Mouse (Mus musculus) lung, postnatal 10 days (tissue): ENCODE measurements around the gene Cnst.
A peak's percentile ranks its signal among the peaks of the same experiment; 100 is the strongest.

Experiments
- DNase-seq: peaks from one replicate; pipeline ENCODE4 v3.0.0; 2021

Gene Cnst

GRCm38 (mm10) chr1:179598386-179598785 lies 52.2 kb downstream of the Cnst start:
- no peak for DNase-seq

GRCm38 (mm10) chr1:179604526-179604925 lies 58.4 kb downstream of the Cnst start:
- no peak for DNase-seq

GRCm38 (mm10) chr1:179606004-179606723 lies 60.0 kb downstream of the Cnst start:
- no peak for DNase-seq

- no peak for DNase-seq
These were observed 62.4 kb downstream of the Cnst start for GRCm38 (mm10) chr1:179608521-179608920.

GRCm38 (mm10) chr1:179609724-179610505 lies 63.7 kb downstream of the Cnst start:
- DNase-seq = no peak

GRCm38 (mm10) chr1:179611182-179611581 lies 65.0 kb downstream of the Cnst start:
- DNase-seq = no peak

- DNase-seq = no peak
These were observed 66.2 kb downstream of the Cnst start for GRCm38 (mm10) chr1:179612418-179612817.

GRCm38 (mm10) chr1:179612986-179613505 lies 66.9 kb downstream of the Cnst start:
- DNase-seq = no peak

- no peak for DNase-seq
These were observed 71.3 kb downstream of the Cnst start for GRCm38 (mm10) chr1:179617426-179617825.

- DNase-seq = no peak
These were observed 76.5 kb downstream of the Cnst start for GRCm38 (mm10) chr1:179622665-179623064.

- DNase-seq = peak; percentile 68
These were observed 77.5 kb downstream of the Cnst start for GRCm38 (mm10) chr1:179623657-179624056.

GRCm38 (mm10) chr1:179624354-179624753 lies 78.2 kb downstream of the Cnst start:
- peak; percentile 57 for DNase-seq

GRCm38 (mm10) chr1:179627855-179628254 lies 81.7 kb downstream of the Cnst start:
- DNase-seq = no peak

GRCm38 (mm10) chr1:179628438-179629106 lies 82.4 kb downstream of the Cnst start:
- DNase-seq = no peak

- DNase-seq = no peak
These were observed 83.1 kb downstream of the Cnst start for GRCm38 (mm10) chr1:179629276-179629675.

- no peak for DNase-seq
These were observed 86.7 kb downstream of the Cnst start for GRCm38 (mm10) chr1:179632746-179633413.

GRCm38 (mm10) chr1:179633414-179633752 lies 87.2 kb downstream of the Cnst start:
- peak; percentile 36 for DNase-seq

- DNase-seq = no peak
These were observed 88.0 kb downstream of the Cnst start for GRCm38 (mm10) chr1:179634159-179634558.

GRCm38 (mm10) chr1:179642726-179643125 lies 96.6 kb downstream of the Cnst start:
- no peak for DNase-seq

- no peak for DNase-seq
These were observed 98.0 kb downstream of the Cnst start for GRCm38 (mm10) chr1:179644151-179644550.

GRCm38 (mm10) chr1:179645101-179645979 lies 99.2 kb downstream of the Cnst start:
- DNase-seq = peak; percentile 91

GRCm38 (mm10) chr1:179645980-179646268 lies 99.8 kb downstream of the Cnst start:
- no peak for DNase-seq
